Mouse (Mus musculus) cerebellum, adult 9-11 months (tissue): Measurements from ENCODE around the gene Tdrd1.

ENCODE experiments used
- DNase-seq: peaks from one replicate; pipeline ENCODE4 v3.0.0; 2022

Tdrd1 gene

GRCm38 (mm10) chr19:56914658-56915057 is 88.6 kb downstream of the Tdrd1 start:
- DNase-seq, result no peak

GRCm38 (mm10) chr19:56915084-56915483 is 89.1 kb downstream of the Tdrd1 start:
- DNase-seq, result no peak
